8 mouse cellular contexts compared by ENCODE assay signal in genomic region chr11:48788311-48789089, GRCm38 (mm10). TPM values are rescaled to one million over a fixed set of nuclear protein-coding genes. Genes with fewer than 3 reads are reported as not detected.
DNase-seq lines count a peak whose midpoint lies in the region; ATAC-seq and TF ChIP-seq lines count a peak whose summit lies in the region.

No protein-coding gene starts in this region.

- peaks cover 10% of the 10 kb centered on the region; the same call in 1 of the 2 replicates for H3K4me1 ChIP-seq in testis, adult 2 months (ENCODE audit: control insufficient read depth, insufficient read depth, low read length)
- H3K4me1 ChIP-seq in cortical plate, adult 2 months (ENCODE audit: control insufficient read depth, insufficient read depth, low read length) = no peaks in the 10 kb centered on the region

- no peaks in the 10 kb centered on the region for H3K27me3 ChIP-seq in testis, adult 2 months (ENCODE audit: control insufficient read depth, insufficient read depth, low read length)

- intact Hi-C loops in left cerebral cortex, postnatal 10 days (cut with DNase I) = loop anchor here (5.0 kb wide), 1 partner anchor 319 kb away; no protein-coding TSS in a partner anchor

- no peak for TF ChIP-seq POLR2A in testis, adult 2 months (IDR thresholded peaks at IDR 0.05; ENCODE audit: control insufficient read depth, low read depth, low read length)
- TF ChIP-seq POLR2A in cortical plate, adult 2 months (IDR thresholded peaks at IDR 0.05; ENCODE audit: extremely low read depth, insufficient read depth, low read length) = no peak

- peak; percentile 61 for ATAC-seq in megakaryocyte progenitor cell, adult 5-6 weeks (replicated peaks; ENCODE audit: poor library complexity)

- no peak overlapping the region for H3K27ac ChIP-seq in testis, adult 2 months (ENCODE audit: control insufficient read depth, insufficient read depth, low read depth, low read length)
- no peak overlapping the region for H3K27ac ChIP-seq in cortical plate, adult 2 months (ENCODE audit: insufficient read depth, low read length)

- DNase-seq in testis, postnatal 14 days (ENCODE audit: low spot score) = no peak
- peak; percentile 68 for DNase-seq in gastrocnemius, postnatal 10 days
- DNase-seq in induced T-regulatory cell, adult 2 months (ENCODE audit: low read depth) = peak; percentile 94
- DNase-seq in left cerebral cortex, postnatal 10 days (ENCODE audit: extremely low spot score in 1 of 2, low spot score in 2 of 2) = peak; percentile 62 to 78
- peak; percentile 51 to 59 for DNase-seq in right cerebral cortex, postnatal 36 days (ENCODE audit: low spot score in 2 of 2)

- TF ChIP-seq CTCF in testis, adult 2 months (IDR thresholded peaks at IDR 0.05; ENCODE audit: control insufficient read depth, insufficient read depth, insufficient replicate concordance, low read depth, low read length) = peak; percentile 33; the same call in 1 of the 2 replicates
- TF ChIP-seq CTCF in cortical plate, adult 2 months (IDR thresholded peaks at IDR 0.05; ENCODE audit: extremely low read depth, insufficient read depth, low read length) = peak; percentile 59

- H3K4me3 ChIP-seq in testis, adult 2 months (ENCODE audit: control insufficient read depth, low read depth, low read length) = no peak overlapping the region
- peak overlapping the region; percentile 34 for H3K4me3 ChIP-seq in cortical plate, adult 2 months (ENCODE audit: insufficient read depth, low read length)

- no peaks in the 10 kb centered on the region for H3K36me3 ChIP-seq in testis, adult 2 months (ENCODE audit: control insufficient read depth, insufficient read depth, low read length)

RNA-seq across cellular contexts. Expression of gene Rack1, which starts 11.6 kb away (rescaled TPM):
- 208 and 217 TPM in 2 replicates for polyA plus RNA-seq in testis, adult 2 months (2012; rRNA removed)
- 447 and 464 TPM in 2 replicates for polyA plus RNA-seq in cortical plate, adult 2 months (2012; rRNA removed)
- 100 to 1,000 TPM; 536 to 557 TPM for total RNA-seq in gastrocnemius, postnatal 10 days (2021)
- total RNA-seq in left cerebral cortex, postnatal 10 days (2021) = 100 to 1,000 TPM; 345 to 360 TPM
- 3,057 and 3,071 TPM in 2 replicates for total RNA-seq in megakaryocyte progenitor cell, adult 5-6 weeks (2015)
- 1,485 and 1,729 TPM in 2 replicates for total RNA-seq in megakaryocyte progenitor cell, adult 5-6 weeks (2017)

RNA-seq across cellular contexts. Expression of gene Trim41, which starts 28.7 kb away (rescaled TPM):
- 85.7 and 95.5 TPM in 2 replicates for polyA plus RNA-seq in testis, adult 2 months (2012; rRNA removed)
- 43.1 and 46.7 TPM in 2 replicates for polyA plus RNA-seq in cortical plate, adult 2 months (2012; rRNA removed)
- 10 to 100 TPM; 22.2 to 22.8 TPM for total RNA-seq in gastrocnemius, postnatal 10 days (2021)
- total RNA-seq in left cerebral cortex, postnatal 10 days (2021) = 10 to 100 TPM; 44.0 to 48.2 TPM
- total RNA-seq in megakaryocyte progenitor cell, adult 5-6 weeks (2015) = 11.7 and 12.6 TPM in 2 replicates
- 63.3 and 72.7 TPM in 2 replicates for total RNA-seq in megakaryocyte progenitor cell, adult 5-6 weeks (2017)

RNA-seq across cellular contexts. Expression of gene Trim7, which starts 37.4 kb away (rescaled TPM):
- polyA plus RNA-seq in testis, adult 2 months (2012; rRNA removed) = 16.3 and 18.3 TPM in 2 replicates
- 4.2 and 4.3 TPM in 2 replicates for polyA plus RNA-seq in cortical plate, adult 2 months (2012; rRNA removed)
- total RNA-seq in gastrocnemius, postnatal 10 days (2021) = 100 to 1,000 TPM; 107 to 110 TPM
- total RNA-seq in left cerebral cortex, postnatal 10 days (2021) = 1 to 10 TPM; 3.0 to 3.1 TPM
- total RNA-seq in megakaryocyte progenitor cell, adult 5-6 weeks (2015) = 0.12 and 0.32 TPM in 2 replicates
- total RNA-seq in megakaryocyte progenitor cell, adult 5-6 weeks (2017) = 0.51 and 3.5 TPM in 2 replicates

RNA-seq across cellular contexts. Expression of gene Gm12184, which starts 38.0 kb away (rescaled TPM):
- polyA plus RNA-seq in testis, adult 2 months (2012; rRNA removed) = 4.8 and 7.2 TPM in 2 replicates
- 33.8 and 40.1 TPM in 2 replicates for polyA plus RNA-seq in cortical plate, adult 2 months (2012; rRNA removed)
- 1 to 10 TPM; 1.8 to 3.6 TPM for total RNA-seq in gastrocnemius, postnatal 10 days (2021)
- 1 to 10 TPM in 1 of 2 experiments, under 1 TPM in 1; 0.75 to 1.6 TPM for total RNA-seq in left cerebral cortex, postnatal 10 days (2021)
- 4.6 and 6.8 TPM in 2 replicates for total RNA-seq in megakaryocyte progenitor cell, adult 5-6 weeks (2015)
- total RNA-seq in megakaryocyte progenitor cell, adult 5-6 weeks (2017) = 14.6 and 22.1 TPM in 2 replicates

Comparison
In these comparisons a context has a peak if more than half of its experiments do, and no peak if none do; other contexts are left out.
1. RNA of gene Trim7, which starts 37.4 kb away (total RNA-seq): 107 to 110 TPM in gastrocnemius, postnatal 10 days; 0.12 to 3.5 TPM in megakaryocyte progenitor cell, adult 5-6 weeks and 3.0 to 3.1 TPM in left cerebral cortex, postnatal 10 days; every median in the first group is over 10 times any median in the second.